Mouse (Mus musculus): ENCODE results near the gene Baiap3.
"Not testable (repeated sequence)": the region's sequence is repeated elsewhere in the genome, so short reads cannot be mapped to it uniquely, and the experiment has no call there.

The Baiap3 gene

DNA sequence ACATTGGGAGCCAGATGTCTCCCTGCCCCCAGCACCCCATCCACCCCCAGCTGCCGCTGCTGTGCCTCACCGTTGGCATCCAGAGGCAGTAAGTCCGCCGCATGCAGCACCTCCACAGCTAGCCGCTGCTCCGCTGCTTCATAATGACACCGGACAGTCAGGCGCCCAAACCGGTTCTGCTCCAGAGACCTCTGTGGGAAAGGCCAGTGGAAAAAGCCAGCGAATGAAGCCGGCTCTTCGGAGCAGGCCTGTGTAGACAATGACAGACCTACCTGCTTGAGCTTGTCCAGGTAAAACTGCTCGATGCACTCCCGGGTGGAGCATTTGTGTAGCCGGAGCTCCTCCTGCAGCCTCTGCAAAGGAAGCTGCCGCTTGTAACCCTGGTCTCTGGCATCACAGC is 11.9 kb downstream of the Baiap3 start:
- no peak for DNase-seq

DNA sequence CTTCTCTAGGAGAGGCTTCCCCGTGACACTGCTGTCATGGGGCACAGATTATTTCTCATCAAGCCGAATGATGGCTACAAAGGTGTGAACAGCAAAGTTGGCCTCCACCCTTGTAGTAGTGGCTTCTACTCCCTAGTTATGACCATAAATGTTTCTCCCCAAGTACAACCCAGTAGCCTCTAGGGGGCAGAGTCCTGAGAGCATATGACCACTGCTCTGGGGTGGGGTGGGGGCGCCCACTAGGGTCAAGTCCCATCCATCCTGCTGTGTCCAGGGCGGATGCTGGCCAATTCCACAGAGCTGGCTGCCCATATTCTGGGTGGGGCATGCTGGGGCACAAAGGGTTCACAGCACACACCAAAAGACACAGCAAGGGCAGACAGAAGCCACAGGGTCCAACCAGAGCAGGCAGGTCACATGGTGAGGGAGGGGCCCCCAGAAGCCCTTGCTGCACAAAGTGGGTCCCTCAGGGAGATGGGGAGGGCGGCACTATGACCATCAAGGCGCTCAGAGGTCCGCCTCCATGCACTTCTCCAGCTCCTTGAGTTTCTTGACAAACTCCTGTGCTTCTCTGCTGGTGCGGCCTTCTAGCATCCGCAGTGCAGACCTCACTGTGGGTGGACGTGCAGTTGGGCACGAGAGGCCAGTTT is 12.9 kb downstream of the Baiap3 start:
- DNase-seq = no peak

DNA sequence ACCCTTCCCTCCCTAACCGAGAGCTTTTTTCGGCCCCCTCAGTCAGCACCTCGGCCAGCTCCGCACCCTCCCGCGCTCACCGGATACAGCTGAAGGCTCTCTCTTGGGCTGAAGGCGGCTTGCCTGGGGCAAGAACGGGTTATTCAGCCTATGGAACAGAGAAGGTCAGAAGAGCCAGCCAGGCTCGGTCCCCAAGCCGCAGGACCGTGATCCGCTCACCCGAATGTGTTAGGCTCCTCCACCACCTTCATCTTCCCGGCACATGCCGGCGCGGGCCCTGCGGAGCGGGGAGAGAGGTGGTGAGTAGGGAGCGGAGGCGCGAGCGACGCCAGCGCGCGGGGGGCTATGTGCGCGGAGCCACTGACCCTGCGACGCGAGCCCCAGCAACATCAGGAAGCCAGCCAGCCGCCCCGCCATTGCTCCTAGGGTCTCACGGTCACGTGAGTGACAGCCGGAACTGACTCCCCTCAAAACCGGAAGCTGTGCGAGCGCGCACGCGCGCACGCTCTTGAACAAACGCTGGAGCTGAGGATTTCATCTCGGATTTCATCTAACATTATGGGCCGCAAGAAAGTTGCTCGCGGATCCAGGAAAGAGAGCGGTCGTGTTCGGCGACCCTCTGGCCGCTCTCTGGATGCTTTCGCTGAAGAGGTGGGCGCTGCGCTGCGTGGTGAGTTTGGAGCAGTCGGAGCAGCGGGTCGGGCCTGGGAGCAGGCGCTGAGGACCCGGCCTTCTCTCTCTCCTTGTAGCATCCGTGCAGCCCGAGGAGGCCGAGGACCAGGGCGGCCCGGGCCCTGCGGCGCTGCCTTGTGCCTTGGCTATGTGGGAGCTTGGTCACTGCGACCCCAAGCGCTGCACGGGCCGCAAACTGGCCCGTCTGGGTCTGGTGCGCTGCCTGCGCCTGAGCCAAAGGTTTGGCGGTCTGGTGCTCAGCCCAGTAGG is 16.2 kb downstream of the Baiap3 start, which contains the start of the genes Gnptg and Tsr3:
TSS of gene Gnptg (minus strand) at position 430 of the 942 bp plus-strand sequence.
TSS of gene Tsr3 (plus strand) at position 476 of the 942 bp plus-strand sequence.
- peak; percentile 84 to 88 for DNase-seq

DNA sequence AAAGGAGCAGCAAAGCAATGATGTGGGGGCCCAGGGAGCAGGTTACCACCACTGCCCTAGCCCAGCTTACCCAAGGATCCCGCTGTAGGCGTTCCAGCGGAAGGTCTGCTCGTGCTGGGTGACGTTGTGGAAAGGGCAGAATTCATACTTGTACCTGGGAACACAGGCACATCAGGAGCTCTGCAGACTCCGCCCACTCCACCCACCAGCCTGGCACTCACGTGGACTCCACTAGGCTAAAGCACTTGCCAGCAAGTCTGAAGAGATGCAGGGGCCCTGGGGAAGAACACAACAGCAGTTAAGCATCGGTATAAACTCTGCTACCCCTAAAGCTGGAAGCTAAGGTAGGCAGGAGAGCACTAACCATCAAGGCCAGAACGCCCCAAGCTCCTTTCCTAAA is 20.5 kb downstream of the Baiap3 start:
- DNase-seq = no peak

DNA sequence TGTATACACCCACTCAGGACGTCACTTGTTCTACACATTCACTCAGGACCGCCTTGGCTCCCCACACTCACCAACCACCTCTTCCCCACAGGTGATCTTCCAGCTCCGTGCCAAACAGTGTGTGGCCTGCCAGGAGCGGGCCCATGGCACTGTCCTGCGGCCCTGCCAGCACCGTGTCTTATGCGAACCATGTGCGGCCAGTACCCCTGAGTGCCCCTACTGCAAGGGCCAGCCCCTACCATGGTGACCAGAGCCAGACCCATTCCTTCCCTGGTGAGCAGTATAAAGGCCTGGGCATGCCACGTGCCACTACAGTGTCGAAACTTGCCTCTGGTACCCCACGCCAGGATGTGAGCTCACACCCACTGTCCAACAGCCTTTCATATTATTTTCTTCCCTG is 24.5 kb downstream of the Baiap3 start:
- DNase-seq = not testable (repeated sequence)

DNA sequence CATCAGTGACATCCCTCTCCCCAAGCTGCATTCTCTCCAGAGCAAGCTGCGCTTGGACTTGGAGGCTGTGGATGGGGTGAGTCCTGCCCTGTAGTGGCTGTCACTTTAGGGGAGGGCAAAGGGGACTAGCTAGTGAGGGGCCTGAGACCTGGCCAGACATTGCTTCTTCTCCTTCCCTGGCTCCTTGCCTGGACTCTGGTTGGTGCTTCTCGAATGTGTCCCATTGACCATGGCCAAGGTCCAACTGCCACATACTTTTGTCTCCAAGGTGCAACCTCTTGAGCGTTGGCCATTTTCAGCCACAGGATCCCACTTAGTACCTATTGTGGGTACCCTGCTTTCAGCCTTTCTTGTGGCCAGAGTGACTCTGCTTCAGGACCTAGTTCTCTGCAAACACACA is 25.5 kb downstream of the Baiap3 start:
- DNase-seq = peak; percentile 28 to 42

DNA sequence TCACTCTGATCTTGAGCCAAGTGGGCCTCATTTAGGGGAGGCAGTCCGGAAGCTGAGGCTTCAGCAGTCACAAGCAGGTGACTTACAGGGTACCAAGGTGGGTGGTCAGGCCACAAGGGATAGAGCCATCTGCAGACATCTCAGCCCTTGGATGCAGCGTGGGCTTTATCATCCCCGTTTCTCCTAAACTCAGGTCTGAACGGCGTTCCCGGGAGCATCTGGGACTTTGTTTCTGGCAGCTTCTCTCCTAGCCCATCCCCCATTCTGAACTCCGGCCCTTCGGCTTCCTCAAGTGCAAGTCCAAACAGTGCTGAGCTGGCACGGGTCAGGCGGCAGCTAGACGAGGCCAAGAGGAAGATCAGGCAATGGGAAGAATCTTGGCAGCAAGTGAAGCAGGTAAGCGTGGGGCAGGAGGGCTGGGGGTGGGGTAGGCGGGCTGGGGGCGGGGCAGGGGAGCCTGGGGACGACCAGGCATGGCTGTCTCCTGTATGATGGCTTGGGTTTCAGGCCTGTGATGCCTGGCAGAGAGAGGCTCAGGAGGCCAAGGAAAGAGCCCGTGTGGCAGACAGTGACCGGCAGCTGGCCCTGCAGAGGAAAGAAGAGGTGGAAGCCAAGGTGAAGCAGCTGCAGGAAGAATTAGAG is 26.0 kb downstream of the Baiap3 start:
- peak in 1 of 2 experiments; percentile 24 for DNase-seq

DNA sequence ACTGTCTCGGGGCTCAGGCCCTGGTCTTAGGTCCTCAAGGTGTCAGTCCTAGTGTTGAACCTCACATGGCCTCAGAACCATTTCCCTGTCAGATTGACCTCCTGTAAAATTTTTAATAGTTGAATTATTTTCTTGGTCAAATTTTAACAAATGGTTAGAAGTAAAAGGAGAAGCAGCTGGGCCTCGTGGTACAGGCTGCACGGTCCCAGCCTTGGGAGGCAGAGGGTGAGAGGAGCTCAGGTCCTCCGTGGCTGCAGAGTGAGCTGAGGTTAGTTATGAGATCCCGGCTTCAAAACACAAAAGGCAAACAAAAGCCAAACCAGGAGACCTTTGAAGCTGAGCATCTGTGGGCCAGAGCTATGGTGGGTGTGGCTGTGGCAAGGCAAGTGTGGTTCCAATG is 28.2 kb downstream of the Baiap3 start:
- no peak for DNase-seq

DNA sequence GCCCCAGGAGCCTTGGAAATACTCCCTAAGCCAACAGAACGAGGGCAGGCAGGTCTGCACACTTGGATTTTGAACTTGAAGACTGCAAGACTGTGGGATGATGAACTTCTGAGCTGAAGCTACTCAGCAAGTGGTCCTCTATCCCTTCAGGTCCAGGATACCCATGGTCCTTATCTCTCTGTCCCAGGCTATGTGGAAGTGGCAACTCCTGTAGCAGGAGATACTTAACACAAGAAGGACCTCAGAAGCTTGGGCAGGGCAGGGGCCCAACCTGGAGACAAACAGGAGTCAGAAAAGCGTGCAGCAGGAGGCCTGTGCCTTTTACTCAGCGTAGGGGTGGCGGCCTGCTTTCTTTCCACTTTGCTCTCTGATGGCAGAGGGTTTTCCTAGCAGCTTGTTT is 30.5 kb downstream of the Baiap3 start:
- no peak for DNase-seq

DNA sequence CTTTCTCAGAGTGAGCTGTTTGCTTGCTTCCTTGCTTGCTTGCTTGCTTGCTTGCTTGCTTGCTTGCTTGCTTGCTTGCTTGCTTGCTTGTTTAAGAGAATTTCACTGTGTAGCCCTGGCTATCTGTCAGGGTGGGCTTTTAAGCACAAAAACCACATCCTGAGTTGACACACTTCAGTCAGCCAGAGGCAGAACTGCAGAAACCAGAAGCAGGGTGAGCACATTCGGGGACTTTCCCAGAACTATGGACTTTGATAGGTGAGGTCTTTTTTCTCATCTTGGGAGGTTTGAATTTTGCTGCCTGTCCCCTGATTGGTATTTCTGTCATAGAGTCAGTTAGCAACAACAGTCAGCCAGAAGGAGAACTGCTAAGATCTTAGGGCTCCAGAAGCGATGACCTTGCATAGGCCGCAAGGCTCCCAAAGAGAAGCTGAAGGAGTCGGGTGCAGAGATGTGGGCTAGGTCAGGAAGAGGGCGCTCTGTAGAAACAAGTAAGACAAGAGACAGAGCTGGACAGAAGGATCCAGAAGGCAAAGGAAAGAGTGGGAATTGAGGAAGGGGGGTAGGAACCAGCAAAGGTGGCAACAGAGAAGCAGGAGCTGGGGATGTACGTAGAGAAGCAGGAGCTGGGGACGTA is 31.5 kb downstream of the Baiap3 start:
- DNase-seq = no peak

DNA sequence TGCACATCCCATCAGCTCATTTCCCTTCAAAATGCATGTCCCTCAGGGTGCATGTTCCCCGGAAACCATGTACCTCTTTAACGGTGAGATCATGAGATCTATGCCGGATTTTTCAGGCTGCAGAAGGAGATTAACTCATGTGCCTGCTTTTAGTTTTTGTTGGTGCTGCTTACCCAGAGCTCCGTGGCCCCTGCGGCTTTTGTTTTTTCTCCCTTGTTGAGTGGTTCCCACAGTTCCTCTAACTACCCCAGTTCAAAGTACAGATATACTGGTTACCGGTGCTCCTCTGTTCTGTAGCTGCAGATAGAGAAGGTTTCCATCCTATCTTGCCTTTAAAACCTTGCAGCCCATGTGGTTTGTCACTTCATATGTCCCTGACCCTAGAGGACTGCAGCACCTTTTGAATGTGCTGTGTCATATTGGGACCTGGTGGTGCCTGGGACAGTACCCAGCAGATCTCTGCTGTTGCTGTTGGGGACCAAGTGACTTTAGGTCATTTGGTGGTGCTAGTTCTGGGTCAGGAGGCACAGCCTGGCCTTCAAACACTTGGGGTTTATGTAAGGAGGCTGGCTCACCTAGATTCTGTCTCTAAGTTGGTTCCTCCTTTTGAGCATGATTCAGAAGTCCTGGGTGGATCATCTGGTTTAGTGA is 33.1 kb downstream of the Baiap3 start:
- DNase-seq = no peak

DNA sequence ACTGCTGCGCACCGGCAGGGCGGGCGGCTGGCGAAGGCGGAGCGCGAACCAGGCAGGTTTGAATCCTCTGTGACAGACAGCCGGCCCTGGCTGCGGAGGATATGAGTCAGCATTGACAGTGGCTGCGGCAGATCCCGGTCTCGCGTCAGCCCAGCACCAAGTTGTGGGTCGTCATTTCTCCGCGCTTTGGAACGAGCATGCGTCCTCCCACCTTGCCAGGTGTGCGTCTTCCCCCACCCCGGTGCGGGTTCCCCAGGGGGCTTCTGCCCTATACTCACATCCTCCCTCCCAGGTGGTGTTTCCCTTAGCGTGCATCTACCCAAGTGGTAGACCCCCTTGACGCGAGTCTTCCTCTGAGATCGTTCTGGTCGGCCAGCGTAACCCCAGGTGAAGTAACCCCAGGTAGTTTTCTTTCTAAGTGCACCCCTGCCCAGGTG is 33.6 kb downstream of the Baiap3 start:
- DNase-seq = not testable (repeated sequence)

DNA sequence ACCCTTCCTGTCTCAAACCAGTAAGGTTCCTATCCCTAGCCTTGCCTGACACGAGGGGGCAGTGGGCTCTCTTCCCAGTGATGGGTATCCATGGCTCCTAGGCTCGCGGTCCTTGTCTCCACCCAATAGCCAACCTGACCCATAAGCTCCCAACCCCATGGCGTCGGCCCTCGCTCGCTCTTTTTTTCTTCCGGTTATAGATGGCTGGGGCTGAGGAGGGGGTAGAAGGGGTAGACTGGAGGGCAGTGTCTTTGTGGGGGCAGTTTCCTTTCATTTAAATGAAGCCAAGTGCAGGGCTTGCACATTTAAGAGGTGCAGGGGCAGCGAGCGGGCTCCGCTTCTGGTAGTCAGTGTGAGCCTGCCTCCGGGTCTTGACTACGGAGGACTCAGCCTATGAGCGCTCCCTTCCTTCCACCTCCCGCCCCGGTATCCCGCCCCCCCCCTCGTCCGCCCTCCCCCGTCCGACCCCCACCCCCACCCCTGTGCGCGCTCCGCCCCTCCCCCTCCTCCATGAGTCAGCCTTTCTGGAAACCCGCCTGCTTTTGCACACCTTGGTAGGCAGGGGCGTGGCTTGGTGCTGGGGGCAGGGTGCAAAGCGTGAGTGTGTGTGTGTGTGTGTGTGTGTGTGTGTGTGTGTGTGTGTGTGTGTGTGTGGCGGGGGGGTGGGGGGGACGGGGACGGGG is 34.2 kb downstream of the Baiap3 start:
- peak; percentile 67 to 77 for DNase-seq

DNA sequence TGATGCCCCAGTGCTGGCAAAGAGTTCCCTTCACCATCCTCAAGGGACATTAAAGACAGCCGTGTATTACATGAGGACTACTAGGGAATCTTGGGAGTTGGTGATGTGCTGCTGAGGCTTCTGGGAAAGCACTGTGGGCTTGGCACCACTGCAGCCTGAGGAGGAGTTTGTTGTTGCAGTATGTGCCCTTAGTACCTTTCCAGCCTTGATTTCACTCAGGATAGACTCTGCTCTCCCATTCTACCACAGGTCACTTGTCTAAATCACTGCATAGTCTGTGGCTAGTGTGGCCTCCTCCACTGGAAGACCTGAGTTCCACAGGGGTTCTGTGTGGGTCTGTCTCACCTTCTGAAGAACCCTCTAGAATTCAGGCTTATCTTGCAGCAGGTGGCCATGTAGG is 35.4 kb downstream of the Baiap3 start:
- DNase-seq = no peak

DNA sequence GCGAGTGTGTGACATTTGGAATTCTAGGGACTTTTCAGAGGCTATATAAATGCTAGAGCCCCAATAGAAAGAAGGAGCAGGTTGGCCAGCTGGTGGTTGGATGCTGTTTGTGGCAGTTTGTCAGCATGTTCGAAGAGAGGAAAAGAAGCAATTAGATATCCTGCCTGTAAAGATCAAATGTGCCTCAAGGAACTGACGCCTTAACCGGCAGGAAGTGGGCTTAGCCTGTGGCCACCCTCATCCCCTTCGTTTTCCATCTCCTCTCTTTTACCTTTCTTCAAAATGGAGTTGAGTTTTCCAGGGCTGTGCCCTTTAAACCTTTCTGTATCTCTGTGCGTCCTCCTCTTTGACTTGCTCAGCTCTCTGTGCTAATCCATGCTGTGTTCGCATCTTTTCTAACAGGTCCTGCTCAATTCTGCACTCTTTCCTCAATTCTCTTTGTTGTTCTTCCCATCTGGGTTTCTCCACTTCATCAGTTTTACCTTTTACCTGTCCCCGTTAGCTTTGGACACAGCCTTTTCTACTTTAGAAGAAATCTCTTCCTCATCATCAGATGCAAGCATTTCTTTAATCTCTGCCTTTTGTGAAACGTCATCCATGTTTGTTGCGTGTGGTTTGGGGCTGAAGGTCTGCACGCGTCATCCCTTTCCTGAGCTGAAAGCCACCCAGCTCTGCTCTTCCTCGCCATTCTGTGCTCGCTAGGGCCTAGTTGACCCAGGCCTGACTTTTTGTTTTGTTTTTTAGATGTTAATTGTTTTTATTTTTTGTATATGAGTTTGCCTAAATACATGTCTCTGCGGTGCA is 36.5 kb downstream of the Baiap3 start:
- DNase-seq = no peak

DNA sequence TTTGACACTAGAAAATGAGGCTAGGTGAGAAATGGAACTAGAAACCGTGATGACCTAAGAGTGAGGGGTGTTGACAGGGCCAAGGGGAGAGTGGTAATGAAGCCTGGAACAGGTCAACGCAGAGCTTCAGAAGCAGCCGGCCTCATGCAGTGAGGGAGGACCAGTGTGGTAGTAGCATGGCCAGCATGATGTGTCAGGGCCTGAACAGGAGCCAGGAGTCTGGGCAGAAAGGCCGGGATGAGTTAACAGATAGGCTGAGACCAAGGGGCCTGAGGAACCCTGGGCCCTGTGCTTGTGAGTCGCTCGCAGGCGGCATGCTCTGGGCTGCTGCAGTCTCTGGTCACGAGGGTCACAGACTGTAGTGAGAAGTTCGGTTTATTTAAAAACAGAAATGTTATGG is 37.2 kb downstream of the Baiap3 start:
- no peak for DNase-seq

DNA sequence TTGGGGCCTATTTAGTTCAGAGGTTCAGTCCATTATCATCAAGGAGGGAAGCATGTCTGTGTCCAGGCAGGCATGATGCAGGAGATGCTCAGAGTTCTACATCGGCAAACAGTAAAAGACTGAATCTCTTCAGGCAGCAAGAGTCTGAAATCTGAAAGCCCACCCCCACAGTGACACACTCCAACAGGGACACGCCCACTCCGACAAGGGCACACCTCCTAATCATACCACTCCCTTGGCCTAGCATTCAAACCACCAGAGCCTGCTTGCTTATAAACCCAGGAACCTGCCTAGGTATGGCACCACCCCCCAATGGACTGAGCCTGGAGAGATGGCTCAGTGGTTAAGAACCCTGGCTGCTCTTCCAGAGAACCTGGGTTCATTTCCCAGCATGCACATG is 40.7 kb downstream of the Baiap3 start:
- no peak for DNase-seq

DNA sequence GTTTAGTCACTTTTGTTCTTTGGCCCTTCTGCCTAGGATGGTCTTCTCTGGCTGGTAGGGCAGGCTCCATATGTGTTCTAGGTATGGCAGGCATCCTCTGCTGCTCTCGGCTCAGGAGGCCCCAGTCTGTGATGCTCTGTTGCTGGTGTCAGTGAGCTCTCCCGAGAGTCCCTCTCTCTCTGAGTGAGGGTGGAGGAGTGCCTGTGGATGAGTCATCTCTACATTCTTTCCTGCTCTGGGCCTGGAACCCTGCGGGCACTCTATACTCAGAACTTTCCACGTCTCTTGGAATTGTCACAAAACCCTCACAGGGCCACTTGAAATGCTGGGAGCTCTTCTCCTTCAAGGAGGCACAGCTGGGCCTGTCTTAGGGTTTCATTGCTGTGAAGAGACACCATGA is 44.5 kb downstream of the Baiap3 start:
- no peak for DNase-seq

DNA sequence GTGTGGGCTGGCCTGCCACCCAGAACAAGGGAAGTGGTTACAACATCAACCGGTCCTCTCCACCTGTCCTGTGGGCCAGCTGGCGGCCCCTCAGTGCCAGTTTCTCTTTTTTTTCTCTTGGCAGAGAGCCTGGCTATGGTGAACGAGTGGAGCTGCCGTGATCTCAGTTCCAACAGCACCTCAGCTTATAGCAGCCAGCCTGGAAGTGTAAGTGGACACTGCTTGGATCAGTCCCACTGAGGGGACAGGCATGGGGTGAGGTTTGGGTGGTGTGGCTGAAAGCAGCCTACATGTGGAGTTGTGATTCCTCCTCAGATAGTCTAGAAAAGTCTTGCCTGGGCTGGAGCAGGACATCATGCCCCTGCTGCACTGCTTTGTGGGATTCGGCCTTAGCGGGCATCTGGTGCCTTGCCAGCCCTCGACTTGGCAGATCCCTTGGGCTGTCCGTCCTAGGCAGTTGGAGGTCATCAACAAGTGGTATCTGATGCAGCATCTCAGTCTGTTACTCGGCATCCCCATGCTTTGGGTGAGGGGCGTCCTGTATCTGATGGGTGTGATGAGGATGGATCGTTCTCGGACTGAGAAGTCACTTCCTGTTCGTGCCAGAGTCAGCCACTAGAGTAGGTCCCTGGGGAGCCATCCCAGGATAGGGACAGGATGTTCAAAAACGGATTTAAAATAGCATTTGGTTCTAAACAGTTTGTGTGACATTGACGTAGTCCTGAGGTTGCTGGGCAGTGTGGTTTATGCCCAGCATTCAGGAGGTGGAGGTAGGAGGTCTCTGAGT is 45.3 kb downstream of the Baiap3 start:
- DNase-seq = peak in 1 of 2 experiments; percentile 34

DNA sequence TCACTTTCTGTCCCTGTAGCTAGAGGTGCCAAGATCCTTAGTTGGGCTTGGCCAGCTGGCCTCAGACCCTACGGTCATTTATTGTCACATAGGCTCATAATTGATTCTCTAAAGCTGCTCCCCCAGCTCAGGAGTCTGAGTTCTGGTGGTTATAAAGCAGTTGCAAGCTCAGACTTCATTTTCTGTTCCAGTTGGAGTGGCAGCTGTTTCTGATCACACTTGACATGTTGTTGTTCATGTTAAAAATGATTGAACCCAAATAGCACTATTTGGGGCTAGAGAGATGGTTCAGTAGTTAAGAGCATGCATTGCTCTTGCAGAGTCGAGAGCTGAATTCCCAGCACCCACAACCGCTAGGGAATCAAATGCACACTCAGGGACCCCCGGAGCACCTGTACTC is 46.2 kb downstream of the Baiap3 start:
- no peak for DNase-seq

Data from lung, adult 18-20 months (tissue).